Mouse (Mus musculus) midbrain, embryonic 15.5 days (tissue): Measurements from ENCODE around the gene P2rx1. TPM values are rescaled to one million over a fixed set of nuclear protein-coding genes. Genes with fewer than 3 reads are reported as not detected.

Experiments
- ATAC-seq: fragments of 200-750 bp; cut with Nextera tagmentation; replicated peaks from 2 replicates; pipeline ENCODE4 v1.8.0; 2017; ENCODE audit warnings: moderate TSS enrichment
- H3K27ac ChIP-seq: fragments of 300-500 bp; sonication (generic); 2 replicates; pipeline ENCODE4 v1.5.1; 2015; ENCODE audit warnings: mild to moderate bottlenecking, inconsistent platforms
- H3K27me3 ChIP-seq: fragments of 300-500 bp; sonication (generic); replicated peaks from 2 replicates; pipeline ENCODE4 v1.6.1; 2015; ENCODE audit warnings: inconsistent platforms
- H3K36me3 ChIP-seq: fragments of 300-500 bp; sonication (generic); replicated peaks from 2 replicates; pipeline ENCODE4 v1.6.1; 2015; ENCODE audit warnings: inconsistent platforms
- H3K4me1 ChIP-seq: fragments of 300-500 bp; sonication (generic); 2 replicates; pipeline ENCODE4 v1.6.1; 2015; ENCODE audit warnings: inconsistent platforms
- H3K4me2 ChIP-seq: fragments of 300-500 bp; sonication (generic); 2 replicates; pipeline ENCODE4 v1.6.1; 2015; ENCODE audit warnings: inconsistent platforms, mild to moderate bottlenecking, moderate library complexity
- H3K4me3 ChIP-seq: fragments of 300-500 bp; sonication (generic); 2 replicates; pipeline ENCODE4 v1.5.1; 2015; ENCODE audit warnings: mild to moderate bottlenecking, inconsistent platforms
- H3K9ac ChIP-seq: fragments of 300-500 bp; sonication (generic); 2 replicates; pipeline ENCODE4 v1.6.1; 2015; ENCODE audit warnings: mild to moderate bottlenecking, inconsistent platforms
- H3K9me3 ChIP-seq: fragments of 300-500 bp; sonication (generic); 2 replicates; pipeline ENCODE4 v1.6.1; 2016; ENCODE audit warnings: inconsistent platforms
- WGBS: fragments of 180-500 bp; shearing (Covaris S2); methylation state at CpG from one replicate; pipeline ENCODE4 v1.1.7; 2015; ENCODE audit warnings: mixed read lengths; 5-methylcytosine and 5-hydroxymethylcytosine counted together
- polyA plus RNA-seq: library from polyadenylated mRNA; unstranded; fragments of >200 nt; fragmentation: Nextera tagmentation; extraction: Ambion mirVana; gene quantifications from 2 replicates; pipeline ENCODE4 v1.2.1, GENCODE M21; 2015

P2rx1 gene
- polyA plus RNA-seq, 1 experiment from 2014 or later = 0.45 TPM

DNA sequence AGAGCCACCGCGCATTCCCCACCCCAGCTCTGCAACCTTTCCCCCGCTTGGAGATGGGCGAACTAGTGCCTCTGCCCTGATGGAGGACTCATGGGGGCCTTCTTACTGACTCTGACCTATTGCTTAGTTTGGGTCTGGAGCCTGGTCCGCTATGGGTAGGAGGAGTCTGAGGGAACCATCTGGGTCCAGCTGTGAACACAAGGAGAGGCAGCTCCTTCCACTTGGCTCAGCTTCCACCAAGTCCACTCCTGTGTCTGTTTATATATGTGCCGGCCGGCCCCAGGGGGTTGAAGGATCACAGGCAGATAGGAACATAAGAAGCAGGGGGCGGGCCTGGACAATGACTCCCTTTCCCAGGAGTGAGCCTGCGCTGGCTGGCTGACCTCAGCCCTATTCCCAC lies 6.9 kb upstream of the P2rx1 start:
- no peak overlapping the region for H3K27ac ChIP-seq
- WGBS = 68% methylated on average over 9 of the region's 9 CpGs
- H3K27me3 ChIP-seq = no peaks in the 10 kb centered on the region
- no peak overlapping the region for H3K4me3 ChIP-seq
- H3K9ac ChIP-seq = no peak overlapping the region
- no peaks in the 10 kb centered on the region for H3K36me3 ChIP-seq
- no peaks in the 10 kb centered on the region for H3K9me3 ChIP-seq
- ATAC-seq = no peak
- no peaks in the 10 kb centered on the region for H3K4me1 ChIP-seq
- H3K4me2 ChIP-seq = no peak overlapping the region

- Histone ChIP-seq H3K9ac (no peak overlapping the region), H3K36me3 (no peaks in the 10 kb centered on the region), H3K9me3 (no peaks in the 10 kb centered on the region), H3K27me3 (no peaks in the 10 kb centered on the region), H3K4me2 (no peak overlapping the region), H3K4me3 (no peak overlapping the region), H3K27ac (no peak overlapping the region), H3K4me1 (no peaks in the 10 kb centered on the region)
- ATAC-seq = no peak
- 90% methylated on average over 6 of the region's 6 CpGs for WGBS
These were observed 2.6 kb upstream of the P2rx1 start for GRCm38 (mm10) chr11:72996346-72996745.

DNA sequence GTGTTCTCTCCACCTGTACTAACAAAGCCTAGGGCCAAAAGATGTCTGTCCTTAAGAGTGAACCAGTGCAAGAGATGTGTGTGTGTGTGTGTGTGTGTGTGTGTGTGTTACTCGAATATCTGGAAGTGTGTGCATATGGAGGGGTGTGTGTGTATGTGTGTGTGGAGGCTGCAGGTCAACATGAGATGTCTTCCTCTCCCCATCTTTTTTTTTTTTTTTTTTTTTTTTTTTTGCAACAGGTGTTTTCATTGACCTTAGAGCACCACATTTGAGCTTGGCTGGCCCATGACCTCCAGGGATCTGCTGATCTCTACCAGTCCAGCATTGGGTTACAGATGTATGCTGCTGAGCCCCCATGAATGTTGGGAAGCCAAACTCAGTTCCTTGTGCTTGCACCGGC lies 2.1 kb upstream of the P2rx1 start:
- 79% methylated on average over 2 of the region's 2 CpGs for WGBS
- ATAC-seq = no peak

GRCm38 (mm10) chr11:72997529-72998326 lies 1.2 kb upstream of the P2rx1 start:
- no peak for ATAC-seq

More for the DNA sequence above, 2.1 kb upstream of the P2rx1 start:
- Histone ChIP-seq H3K9ac (no peak overlapping the region), H3K27ac (no peak overlapping the region), H3K36me3 (no peaks in the 10 kb centered on the region), H3K9me3 (no peaks in the 10 kb centered on the region), H3K27me3 (no peaks in the 10 kb centered on the region), H3K4me2 (no peak overlapping the region), H3K4me3 (no peak overlapping the region), H3K4me1 (no peaks in the 10 kb centered on the region)

DNA sequence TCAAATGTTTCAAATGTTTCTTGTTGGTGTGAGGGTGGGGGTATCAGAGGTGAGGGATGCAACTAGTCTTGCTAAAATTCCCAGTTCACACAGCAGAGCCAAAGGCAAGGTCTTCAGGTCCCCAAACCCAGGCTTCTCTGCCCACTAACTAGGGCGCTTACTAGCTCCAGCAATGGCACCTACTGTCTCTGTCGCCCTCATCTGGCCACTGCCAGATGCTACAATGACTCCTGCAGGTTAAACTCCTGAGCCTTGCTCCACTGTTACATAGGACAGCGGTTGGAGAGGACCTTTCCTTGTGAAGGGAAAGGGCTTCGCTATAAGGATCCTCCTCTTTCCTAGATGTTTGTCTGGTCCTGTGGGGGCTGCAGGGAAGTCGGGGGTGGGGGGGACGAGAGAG lies 2.1 kb downstream of the P2rx1 start:
- H3K4me1 ChIP-seq = no peaks in the 10 kb centered on the region
- H3K27ac ChIP-seq = no peak overlapping the region
- no peak overlapping the region for H3K4me2 ChIP-seq
- WGBS = 9% methylated on average over 6 of the region's 6 CpGs
- no peak for ATAC-seq
- no peaks in the 10 kb centered on the region for H3K27me3 ChIP-seq
- H3K4me3 ChIP-seq = no peak overlapping the region
- H3K9me3 ChIP-seq = no peaks in the 10 kb centered on the region
- H3K9ac ChIP-seq = no peak overlapping the region
- H3K36me3 ChIP-seq = no peaks in the 10 kb centered on the region

More at GRCm38 (mm10) chr11:72997529-72998326, 1.2 kb upstream of the P2rx1 start:
- no peak overlapping the region for H3K27ac ChIP-seq
- H3K4me1 ChIP-seq = no peaks in the 10 kb centered on the region
- 76% methylated on average over 13 of the region's 13 CpGs for WGBS
- no peak overlapping the region for H3K4me2 ChIP-seq
- no peak overlapping the region for H3K4me3 ChIP-seq
- no peaks in the 10 kb centered on the region for H3K36me3 ChIP-seq
- H3K27me3 ChIP-seq = no peaks in the 10 kb centered on the region
- H3K9me3 ChIP-seq = no peaks in the 10 kb centered on the region
- H3K9ac ChIP-seq = no peak overlapping the region

DNA sequence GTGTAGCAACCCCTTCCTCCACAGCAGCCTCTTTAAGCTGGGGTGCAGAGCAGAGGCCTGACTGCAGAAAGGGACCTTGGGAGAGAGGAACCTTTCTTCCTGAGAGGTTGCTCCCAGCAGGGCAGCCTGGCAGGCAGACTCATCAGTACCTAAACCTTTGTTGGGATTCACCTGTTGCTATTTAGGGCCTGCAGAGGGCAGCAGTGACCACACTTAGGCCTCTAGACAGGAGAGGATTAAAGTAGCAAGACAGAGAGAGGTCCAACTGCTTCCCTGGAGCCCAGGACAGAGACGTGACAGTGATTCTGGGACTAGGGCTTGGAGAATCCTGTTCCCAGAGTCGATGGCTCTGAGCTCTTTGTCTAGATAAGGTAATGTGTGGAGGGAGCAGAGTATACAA lies 7.5 kb downstream of the P2rx1 start:
- 6% methylated on average over 2 of the region's 2 CpGs for WGBS
- no peaks in the 10 kb centered on the region for H3K36me3 ChIP-seq
- no peaks in the 10 kb centered on the region for H3K27me3 ChIP-seq
- no peak overlapping the region for H3K4me3 ChIP-seq
- no peak overlapping the region for H3K27ac ChIP-seq
- ATAC-seq = no peak
- no peaks in the 10 kb centered on the region for H3K9me3 ChIP-seq
- H3K4me2 ChIP-seq = no peak overlapping the region
- H3K9ac ChIP-seq = no peak overlapping the region
- H3K4me1 ChIP-seq = no peaks in the 10 kb centered on the region; the same call in 1 of the 2 replicates

DNA sequence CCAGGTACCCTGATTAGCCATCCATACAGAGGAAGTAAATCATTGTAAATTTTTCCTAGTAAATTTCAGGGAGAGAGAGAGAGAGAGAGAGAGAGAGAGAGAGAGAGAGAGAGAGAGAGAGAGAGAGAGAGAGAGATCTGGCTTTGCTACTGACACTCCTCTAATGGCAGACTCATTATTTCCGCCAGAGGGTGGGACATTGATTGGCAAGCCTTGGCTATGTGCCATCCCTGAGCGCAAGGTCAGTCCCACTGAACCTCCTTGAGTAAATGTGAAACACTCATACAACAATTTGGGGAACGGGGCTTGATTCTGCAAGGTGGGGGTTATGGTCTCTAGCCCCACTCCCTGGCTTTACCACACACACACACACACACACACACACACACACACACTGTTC lies 8.2 kb downstream of the P2rx1 start:
- H3K27me3 ChIP-seq = no peaks in the 10 kb centered on the region
- no peaks in the 10 kb centered on the region for H3K36me3 ChIP-seq
- ATAC-seq = no peak
- H3K9me3 ChIP-seq = no peaks in the 10 kb centered on the region
- no peak overlapping the region for H3K4me2 ChIP-seq
- no peak overlapping the region for H3K4me3 ChIP-seq
- H3K4me1 ChIP-seq = no peaks in the 10 kb centered on the region; the same call in 1 of the 2 replicates
- 66% methylated on average over 3 of the region's 3 CpGs for WGBS
- no peak overlapping the region for H3K9ac ChIP-seq
- no peak overlapping the region for H3K27ac ChIP-seq

DNA sequence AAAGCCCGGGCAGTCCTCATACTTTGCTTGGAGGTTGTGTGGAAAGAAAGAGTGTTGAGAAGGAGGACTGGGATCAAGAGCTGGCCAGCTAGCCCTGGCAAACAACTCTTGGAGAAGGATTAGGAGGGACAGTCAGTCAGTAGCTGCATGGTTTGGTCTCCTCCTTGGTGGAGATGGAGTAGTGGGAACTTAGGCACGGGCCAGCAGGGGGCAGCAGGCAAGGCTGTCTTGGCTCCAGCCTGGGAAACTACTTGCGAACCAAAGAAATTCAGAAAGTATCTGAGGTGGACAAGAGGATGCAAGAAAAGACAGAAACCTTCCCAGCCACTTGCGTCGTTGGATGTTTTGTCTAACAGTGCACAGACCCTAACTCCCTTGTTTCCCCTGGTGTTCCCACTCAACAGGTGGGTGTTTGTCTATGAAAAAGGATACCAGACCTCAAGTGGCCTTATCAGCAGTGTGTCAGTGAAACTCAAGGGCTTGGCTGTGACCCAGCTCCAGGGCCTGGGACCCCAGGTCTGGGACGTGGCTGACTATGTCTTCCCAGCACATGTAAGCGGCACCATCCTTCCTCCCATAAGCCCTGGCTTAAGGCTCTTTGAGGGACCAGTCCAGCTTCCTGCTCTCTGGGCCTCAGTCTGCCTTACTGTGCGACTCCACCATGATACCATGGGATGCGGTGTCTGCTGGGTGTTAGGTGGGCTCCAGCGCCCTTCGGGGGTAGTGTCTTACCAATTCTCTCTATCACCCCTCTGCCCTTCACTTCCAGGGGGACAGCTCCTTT lies 9.0 kb downstream of the P2rx1 start:
- Histone ChIP-seq H3K4me1 (no peaks in the 10 kb centered on the region; the same call in 1 of the 2 replicates), H3K27me3 (no peaks in the 10 kb centered on the region), H3K27ac (no peak overlapping the region), H3K36me3 (no peaks in the 10 kb centered on the region), H3K9ac (no peak overlapping the region), H3K9me3 (no peaks in the 10 kb centered on the region), H3K4me3 (no peak overlapping the region), H3K4me2 (no peak overlapping the region)
- ATAC-seq = no peak
- WGBS = 68% methylated on average over 11 of the region's 11 CpGs

- Histone ChIP-seq H3K4me1 (no peaks in the 10 kb centered on the region; the same call in 1 of the 2 replicates), H3K27me3 (no peaks in the 10 kb centered on the region), H3K9ac (no peak overlapping the region), H3K27ac (no peak overlapping the region), H3K9me3 (no peaks in the 10 kb centered on the region), H3K4me2 (no peak overlapping the region), H3K36me3 (no peaks in the 10 kb centered on the region), H3K4me3 (no peak overlapping the region)
- WGBS = 71% methylated on average over 2 of the region's 2 CpGs
- no peak for ATAC-seq
These were observed 9.9 kb downstream of the P2rx1 start for GRCm38 (mm10) chr11:73008826-73009225.

DNA sequence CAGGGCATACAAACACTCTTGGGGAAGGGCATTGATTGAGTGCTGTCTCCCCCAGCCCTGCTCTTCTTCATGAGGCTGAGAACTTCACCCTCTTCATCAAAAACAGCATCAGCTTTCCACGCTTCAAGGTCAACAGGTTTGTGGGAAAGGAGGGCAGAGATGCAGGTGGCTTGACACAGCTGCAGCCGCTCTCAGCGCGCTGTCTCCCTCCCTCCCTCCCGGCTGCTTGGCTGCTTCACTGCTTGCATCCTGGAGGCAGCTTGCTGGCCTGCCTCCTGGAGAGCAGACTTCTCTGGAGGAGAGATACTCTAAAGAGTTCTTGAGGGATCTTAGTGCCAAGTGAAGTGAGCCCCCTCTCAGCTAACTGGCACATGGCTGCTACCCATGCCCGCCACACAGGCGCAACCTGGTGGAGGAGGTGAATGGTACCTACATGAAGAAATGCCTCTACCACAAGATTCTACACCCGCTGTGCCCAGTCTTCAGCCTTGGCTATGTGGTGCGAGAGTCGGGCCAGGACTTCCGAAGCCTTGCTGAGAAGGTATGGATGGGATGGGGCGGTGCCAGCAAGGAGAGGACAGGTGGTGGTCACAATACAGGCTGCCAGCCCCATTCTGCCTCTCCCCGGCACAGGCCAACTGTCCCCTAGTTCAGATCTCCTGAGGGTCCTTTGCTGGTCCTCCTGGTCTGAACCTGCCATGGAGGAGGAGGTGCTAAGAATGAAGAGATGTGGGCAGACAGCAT lies 10.8 kb downstream of the P2rx1 start:
- Histone ChIP-seq H3K36me3 (no peaks in the 10 kb centered on the region), H3K4me2 (no peak overlapping the region), H3K4me3 (no peak overlapping the region), H3K9ac (no peak overlapping the region), H3K27ac (no peak overlapping the region), H3K4me1 (no peaks in the 10 kb centered on the region; the same call in 1 of the 2 replicates), H3K27me3 (no peaks in the 10 kb centered on the region), H3K9me3 (no peaks in the 10 kb centered on the region)
- WGBS = 62% methylated on average over 13 of the region's 13 CpGs
- no peak for ATAC-seq

GRCm38 (mm10) chr11:73013981-73014380 lies 15.1 kb downstream of the P2rx1 start:
- Histone ChIP-seq H3K9me3 (no peaks in the 10 kb centered on the region), H3K36me3 (no peaks in the 10 kb centered on the region), H3K4me3 (no peak overlapping the region), H3K9ac (no peak overlapping the region), H3K4me1 (peaks cover 5% of the 10 kb centered on the region; the same call in 1 of the 2 replicates), H3K27me3 (peaks cover 3% of the 10 kb centered on the region; the same call in 1 of the 2 replicates), H3K4me2 (no peak overlapping the region), H3K27ac (no peak overlapping the region)
- 68% methylated on average over 5 of the region's 5 CpGs for WGBS
- ATAC-seq = no peak

GRCm38 (mm10) chr11:73014831-73015344 lies 16.0 kb downstream of the P2rx1 start:
- peaks cover 10% of the 10 kb centered on the region for H3K4me1 ChIP-seq
- H3K36me3 ChIP-seq = no peaks in the 10 kb centered on the region
- no peak overlapping the region for H3K9ac ChIP-seq
- no peaks in the 10 kb centered on the region for H3K9me3 ChIP-seq
- no peak overlapping the region for H3K27ac ChIP-seq
- H3K4me3 ChIP-seq = no peak overlapping the region
- ATAC-seq = no peak
- 84% methylated on average over 4 of the region's 4 CpGs for WGBS
- peaks cover 5% of the 10 kb centered on the region; the same call in 1 of the 2 replicates for H3K27me3 ChIP-seq
- H3K4me2 ChIP-seq = no peak overlapping the region
